Mouse (Mus musculus) myocyte (in vitro differentiated cells): ENCODE data around the gene Tmem174.

ENCODE experiments used
- E2F4 ChIP-seq: IDR thresholded peaks from one replicate; pipeline ENCODE4 v1.6.1; 2011; ENCODE audit warnings: mild to moderate bottlenecking, control low read depth, moderate library complexity; ENCODE audit not compliant: insufficient read depth
- MAX ChIP-seq: IDR thresholded peaks from one replicate; pipeline ENCODE4 v1.6.1; 2011; ENCODE audit warnings: low read depth, mild to moderate bottlenecking, control low read depth
- POLR2A ChIP-seq: IDR thresholded peaks from one replicate; pipeline ENCODE4 v1.6.1; 2011; ENCODE audit warnings: low read depth, mild to moderate bottlenecking, control low read depth, moderate library complexity; ENCODE audit not compliant: insufficient read length
- SRF ChIP-seq: IDR thresholded peaks from one replicate; pipeline ENCODE4 v1.6.1; 2011; ENCODE audit warnings: low read depth; ENCODE audit not compliant: control insufficient read depth, insufficient read length

DNA sequence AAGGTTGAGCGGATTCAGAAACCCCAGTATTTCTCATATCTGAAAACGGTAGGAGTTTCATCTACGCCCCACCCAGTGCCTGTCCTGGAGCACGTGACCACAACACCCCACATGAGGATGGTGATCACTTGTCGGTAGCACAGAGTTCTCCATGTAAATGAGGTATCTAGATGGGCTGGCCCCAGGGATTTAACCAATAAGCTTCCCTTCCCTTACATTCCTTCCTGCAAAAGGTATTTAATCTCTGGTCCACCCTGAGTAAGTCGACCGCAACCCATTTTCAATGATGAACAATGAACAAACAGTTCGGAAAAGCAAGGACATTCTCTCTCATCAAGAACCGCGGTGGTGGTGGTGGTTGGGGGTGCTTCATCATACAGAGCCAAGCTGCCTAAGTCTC lies 12.7 kb downstream of the Tmem174 start:
- no peak for TF ChIP-seq E2F4
- TF ChIP-seq POLR2A = no peak
- TF ChIP-seq MAX = no peak
- TF ChIP-seq SRF = no peak
